Mouse (Mus musculus): Measurements from ENCODE around the gene Ssx9. TPM values are rescaled to one million over a fixed set of nuclear protein-coding genes. Genes with fewer than 3 reads are reported as not detected.
"Not testable (repeated sequence)": the region's sequence is repeated elsewhere in the genome, so short reads cannot be mapped to it uniquely, and the experiment has no call there.

Gene Ssx9
- not detected in 2 replicates for polyA plus RNA-seq (2016; fragmentation: Nextera tagmentation; extraction: Ambion mirVana)

GRCm38 (mm10) chrX:8748132-8748531 lies at the start of gene Ssx9:
Gene Ssx9, plus strand, starts transcription at chrX:8748432.
- H3K4me3 ChIP-seq, result not testable (repeated sequence)

GRCm38 (mm10) chrX:8732907-8733306 lies 15.3 kb upstream of the Ssx9 start:
- Histone ChIP-seq H3K27ac (no peak overlapping the region), H3K36me3 (no peaks in the 10 kb centered on the region), H3K27me3 (ENCODE audit: insufficient read depth, poor library complexity, severe bottlenecking) (no peaks in the 10 kb centered on the region), H3K4me3 (no peak overlapping the region), H3K9me3 (peaks cover 28% of the 10 kb centered on the region), H3K4me1 (replicated peaks) (no peaks in the 10 kb centered on the region)
- DNase-seq (ENCODE audit: low spot score), result no peak
- WGBS, result 59% methylated on average over 5 of the region's 5 CpGs

More at GRCm38 (mm10) chrX:8748132-8748531, at the start of gene Ssx9:
- H3K36me3 ChIP-seq; H3K4me1 ChIP-seq (replicated peaks); DNase-seq (ENCODE audit: low spot score); H3K27ac ChIP-seq; H3K27me3 ChIP-seq (ENCODE audit: insufficient read depth, poor library complexity, severe bottlenecking): not testable (repeated sequence)
- WGBS, result 67% methylated on average over 2 of the region's 2 CpGs
- peaks cover 22% of the 10 kb centered on the region; the same call in 1 of the 2 replicates for H3K9me3 ChIP-seq

GRCm38 (mm10) chrX:8803391-8803790 lies 55.2 kb downstream of the Ssx9 start, which contains the start of gene Ssxb5:
Gene Ssxb5, plus strand, starts transcription at chrX:8803691.
- not testable (repeated sequence) for H3K36me3 ChIP-seq; H3K4me3 ChIP-seq; H3K27me3 ChIP-seq (ENCODE audit: insufficient read depth, poor library complexity, severe bottlenecking); DNase-seq (ENCODE audit: low spot score); H3K4me1 ChIP-seq (replicated peaks); H3K27ac ChIP-seq
- H3K9me3 ChIP-seq, result peaks cover 14% of the 10 kb centered on the region; the same call in 1 of the 2 replicates
- 84% methylated on average over 4 of the region's 4 CpGs for WGBS

Other genes with a start within 250 kb of the Ssx9 start
- not detected in 2 replicates for gene Gm14459, start 223.5 kb upstream of the Ssx9 start, polyA plus RNA-seq (2016; fragmentation: Nextera tagmentation; extraction: Ambion mirVana)
- gene Ssxb6, start 200.2 kb upstream of the Ssx9 start, polyA plus RNA-seq (2016; fragmentation: Nextera tagmentation; extraction: Ambion mirVana), result not detected in 2 replicates
- gene Ssxb3, start 156.6 kb upstream of the Ssx9 start, polyA plus RNA-seq (2016; fragmentation: Nextera tagmentation; extraction: Ambion mirVana), result not detected in 2 replicates
- not detected in 2 replicates for gene Ssxb8, start 57.6 kb upstream of the Ssx9 start, polyA plus RNA-seq (2016; fragmentation: Nextera tagmentation; extraction: Ambion mirVana)
- gene Ssxb5, start 55.3 kb downstream of the Ssx9 start, polyA plus RNA-seq (2016; fragmentation: Nextera tagmentation; extraction: Ambion mirVana), result not detected in 2 replicates
- gene Gm6592, start 95.6 kb downstream of the Ssx9 start, polyA plus RNA-seq (2016; fragmentation: Nextera tagmentation; extraction: Ambion mirVana), result not detected in 2 replicates
- not detected in 2 replicates for gene Gm5751, start 125.8 kb downstream of the Ssx9 start, polyA plus RNA-seq (2016; fragmentation: Nextera tagmentation; extraction: Ambion mirVana)
- 2.9 and 4.7 TPM in 2 replicates for gene B630019K06Rik, start 143.9 kb downstream of the Ssx9 start, polyA plus RNA-seq (2016; fragmentation: Nextera tagmentation; extraction: Ambion mirVana)
- not detected in 2 replicates for gene Fthl17b, start 214.5 kb downstream of the Ssx9 start, polyA plus RNA-seq (2016; fragmentation: Nextera tagmentation; extraction: Ambion mirVana)
- not detected in 2 replicates for gene Fthl17c, start 228.1 kb downstream of the Ssx9 start, polyA plus RNA-seq (2016; fragmentation: Nextera tagmentation; extraction: Ambion mirVana)
- not detected in 2 replicates for gene Fthl17d, start 238.3 kb downstream of the Ssx9 start, polyA plus RNA-seq (2016; fragmentation: Nextera tagmentation; extraction: Ambion mirVana)

Measured in hindbrain, embryonic 10.5 days (tissue).